Mouse (Mus musculus): Measurements from ENCODE around the gene Slc6a17.

GRCm38 (mm10) chr3:107433614-107434013 is 84.2 kb downstream of the Slc6a17 start:
- no peak for TF ChIP-seq CTCF (IDR thresholded peaks at IDR 0.05; ENCODE audit: low read depth)
- no peak for TF ChIP-seq EP300 (IDR thresholded peaks at IDR 0.05; ENCODE audit: low read depth)

Measured in liver, postnatal 0 days (tissue).